Mouse (Mus musculus) cerebellum, postnatal 14 days (tissue): Measurements from ENCODE around the gene Olfr987.
A peak's percentile ranks its signal among the peaks of the same experiment; 100 is the strongest.
"Not testable (repeated sequence)": the region's sequence is repeated elsewhere in the genome, so short reads cannot be mapped to it uniquely, and the experiment has no call there.

Experiments
- DNase-seq, 2 experiments: peaks; one replicate each; pipeline ENCODE4 v3.0.0; 2021; ENCODE audit warnings: mixed read lengths in 2 of 2

Gene Olfr987

GRCm38 (mm10) chr2:85339215-85339614 lies at the start of gene Olfr987:
TSS of gene Olfr987 (minus strand) at chr2:85339315.
- not testable (repeated sequence) for DNase-seq

- DNase-seq = not testable (repeated sequence)
Observed at GRCm38 (mm10) chr2:85363127-85363526, 24.0 kb upstream of the Olfr987 start, which contains the start of gene Olfr988. TSS of gene Olfr988 (minus strand) at chr2:85363227.

GRCm38 (mm10) chr2:85339972-85340371 lies 857 bp upstream of the Olfr987 start:
- DNase-seq = no peak

GRCm38 (mm10) chr2:85319106-85319505 lies 20.0 kb downstream of the Olfr987 start:
- no peak for DNase-seq

GRCm38 (mm10) chr2:85285406-85285805 lies 53.7 kb downstream of the Olfr987 start:
- DNase-seq = peak in 1 of 2 experiments; percentile 9

- peak; percentile 46 to 58 for DNase-seq
Observed at GRCm38 (mm10) chr2:85284626-85285025, 54.5 kb downstream of the Olfr987 start.

GRCm38 (mm10) chr2:85283631-85284466 lies 55.3 kb downstream of the Olfr987 start:
- no peak for DNase-seq

GRCm38 (mm10) chr2:85281023-85281422 lies 58.1 kb downstream of the Olfr987 start:
- DNase-seq = no peak
